Mouse (Mus musculus): ENCODE data around the gene Hk2. TPM values are rescaled to one million over a fixed set of nuclear protein-coding genes. Genes with fewer than 3 reads are reported as not detected.

Hk2 gene
- 1 to 10 TPM; 7.1 to 8.8 TPM for total RNA-seq (2021)

DNA sequence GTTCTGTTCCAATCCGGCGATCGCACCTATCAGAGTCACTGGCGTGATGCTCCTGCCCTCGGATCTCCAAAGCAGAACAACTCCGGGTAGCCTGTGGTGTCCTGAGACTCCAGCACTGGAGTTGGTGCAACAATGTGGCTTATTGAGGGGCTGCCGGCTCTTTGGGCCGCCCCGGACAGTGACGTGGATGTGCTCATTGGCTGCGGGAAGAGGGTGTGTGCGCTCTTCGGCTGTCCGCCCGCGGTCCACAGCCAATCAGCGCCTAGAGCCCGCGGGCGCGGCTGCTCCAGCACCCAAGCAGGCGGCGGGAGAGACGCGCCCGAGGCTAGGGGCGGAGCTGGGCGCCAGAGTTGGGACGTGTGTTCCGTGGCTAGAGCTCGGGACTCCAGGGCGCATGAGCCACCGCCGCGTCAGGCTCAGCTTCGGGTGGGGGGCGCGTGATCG, at the start of gene Hk2:
Gene Hk2, minus strand, starts transcription at position 134 of the 444 bp plus-strand sequence.
- peak; percentile 49 to 60 for DNase-seq (ENCODE audit: extremely low spot score in 1 of 2, low spot score in 1 of 2)

GRCm38 (mm10) chr6:82821758-82822253, 47.6 kb upstream of the Hk2 start:
- DNase-seq (ENCODE audit: extremely low spot score in 1 of 2, low spot score in 1 of 2) = no peak

DNA sequence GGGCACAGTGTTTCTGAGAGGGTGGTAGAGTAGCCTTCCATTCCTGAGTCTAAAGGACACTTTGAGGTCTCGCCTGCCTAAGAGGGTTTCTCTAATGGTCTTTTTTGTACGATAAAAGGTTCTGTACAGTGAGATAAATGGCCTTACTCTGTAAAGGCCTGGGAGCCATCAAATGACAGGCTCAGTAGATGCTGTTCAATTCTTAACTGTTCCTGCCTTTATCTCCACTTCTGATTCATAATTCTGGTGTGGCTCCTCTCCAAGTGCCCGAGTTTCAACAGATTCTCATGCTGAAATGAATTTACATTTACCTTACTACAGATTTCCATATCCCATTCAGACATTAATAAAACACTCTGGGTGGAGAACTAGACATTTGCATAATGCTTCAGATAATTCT, 46.5 kb upstream of the Hk2 start:
- DNase-seq (ENCODE audit: extremely low spot score in 1 of 2, low spot score in 1 of 2) = no peak

DNA sequence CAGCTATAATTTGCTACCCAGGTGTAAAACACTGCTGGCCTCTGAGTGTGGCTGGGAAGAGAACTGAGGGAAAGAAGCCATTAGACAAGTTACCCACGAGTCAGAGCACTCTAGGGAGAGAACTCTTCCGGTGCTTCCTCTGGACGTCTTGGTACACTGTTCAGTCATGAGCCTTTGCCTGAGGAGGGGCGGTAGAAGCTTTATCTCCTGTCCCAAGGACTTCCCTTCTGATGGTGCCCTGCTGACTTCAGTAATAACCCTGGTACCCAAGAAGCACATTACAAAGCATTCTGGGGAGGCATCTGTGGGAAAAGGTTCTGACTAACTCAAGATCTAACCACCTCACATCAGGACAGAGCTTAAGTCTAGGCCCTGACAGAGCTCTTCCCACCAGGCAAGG, 40.6 kb upstream of the Hk2 start:
- no peak for DNase-seq (ENCODE audit: extremely low spot score in 1 of 2, low spot score in 1 of 2)

DNA sequence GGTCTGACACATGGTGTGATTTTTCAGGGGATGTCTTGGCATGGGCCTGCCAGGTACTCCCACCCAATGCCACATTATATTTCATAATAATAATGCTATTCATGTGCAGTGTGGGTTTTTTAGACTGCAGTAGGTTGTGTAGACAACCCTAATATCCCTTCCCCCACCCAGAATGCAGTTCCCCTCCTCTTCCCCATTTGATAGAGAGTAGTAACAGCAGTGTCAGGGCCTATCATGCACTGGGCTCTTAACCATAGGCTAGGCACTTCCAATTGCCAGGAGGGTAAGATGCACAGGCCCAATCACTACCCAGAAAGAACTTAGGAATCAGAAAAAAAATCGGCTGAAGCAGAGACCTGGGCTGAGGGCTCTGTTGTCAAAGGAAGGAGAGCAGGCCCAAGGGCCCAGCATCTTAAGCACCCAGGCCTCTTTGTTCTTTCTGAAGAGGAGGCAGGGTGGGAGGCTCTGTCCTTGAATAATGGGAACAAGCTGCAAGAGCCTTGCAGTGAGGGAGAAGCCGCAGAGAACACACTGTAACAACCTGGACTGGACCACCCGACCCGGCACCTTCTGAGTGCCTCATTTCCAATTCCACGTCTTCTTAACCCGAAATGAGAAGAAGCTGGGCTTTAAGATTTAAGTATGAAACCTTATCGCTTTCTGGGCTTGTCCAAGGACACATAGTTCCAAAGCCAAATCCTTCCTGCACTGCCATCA, 33.9 kb upstream of the Hk2 start:
- DNase-seq (ENCODE audit: extremely low spot score in 1 of 2, low spot score in 1 of 2) = no peak

- DNase-seq (ENCODE audit: extremely low spot score in 1 of 2, low spot score in 1 of 2) = no peak
Observed at GRCm38 (mm10) chr6:82806971-82807370, 32.7 kb upstream of the Hk2 start.

DNA sequence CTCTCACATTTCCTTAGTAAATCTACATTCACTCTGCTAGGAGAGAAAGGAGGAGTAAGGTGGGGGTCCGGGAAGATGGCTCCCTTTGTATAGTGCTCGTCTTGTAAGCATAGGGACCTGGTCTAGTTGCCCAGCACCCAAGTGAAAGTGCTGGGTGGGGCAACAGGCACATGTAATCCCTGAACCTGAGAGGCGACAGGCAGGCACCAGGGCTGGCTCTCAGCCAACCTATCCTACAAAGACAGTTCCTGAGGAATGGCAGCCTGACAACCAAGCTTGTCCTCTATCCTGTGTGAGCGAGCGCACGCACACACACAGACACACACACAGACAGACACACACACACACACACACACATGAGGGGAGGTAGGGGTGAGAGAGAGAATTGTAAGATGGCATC, 32.2 kb upstream of the Hk2 start:
- no peak for DNase-seq (ENCODE audit: extremely low spot score in 1 of 2, low spot score in 1 of 2)

GRCm38 (mm10) chr6:82805894-82806293, 31.6 kb upstream of the Hk2 start:
- no peak for DNase-seq (ENCODE audit: extremely low spot score in 1 of 2, low spot score in 1 of 2)

DNA sequence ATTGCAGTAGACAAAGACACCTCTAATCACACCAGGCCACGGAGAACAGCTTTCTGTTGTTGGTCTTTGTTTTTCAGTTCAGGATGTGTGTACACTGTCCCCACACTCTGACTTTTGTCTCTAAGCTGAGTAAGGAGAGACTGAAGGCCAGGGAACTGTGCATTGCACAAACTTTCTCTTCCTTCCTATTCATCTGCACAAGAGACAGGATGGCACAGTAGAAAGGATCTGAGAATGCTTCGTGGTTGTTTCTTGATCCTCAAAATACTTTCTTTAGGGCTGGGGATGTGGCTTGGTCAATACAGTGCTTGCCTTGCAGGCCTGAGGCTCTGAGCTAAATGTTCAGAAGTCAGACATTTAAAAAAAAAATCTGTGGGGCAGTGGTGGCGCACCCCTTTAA, 30.7 kb upstream of the Hk2 start:
- no peak for DNase-seq (ENCODE audit: extremely low spot score in 1 of 2, low spot score in 1 of 2)

- no peak for DNase-seq (ENCODE audit: extremely low spot score in 1 of 2, low spot score in 1 of 2)
Observed at GRCm38 (mm10) chr6:82798202-82798737, 24.0 kb upstream of the Hk2 start.

- DNase-seq (ENCODE audit: extremely low spot score in 1 of 2, low spot score in 1 of 2) = no peak
Observed at GRCm38 (mm10) chr6:82797300-82797839, 23.1 kb upstream of the Hk2 start.

DNA sequence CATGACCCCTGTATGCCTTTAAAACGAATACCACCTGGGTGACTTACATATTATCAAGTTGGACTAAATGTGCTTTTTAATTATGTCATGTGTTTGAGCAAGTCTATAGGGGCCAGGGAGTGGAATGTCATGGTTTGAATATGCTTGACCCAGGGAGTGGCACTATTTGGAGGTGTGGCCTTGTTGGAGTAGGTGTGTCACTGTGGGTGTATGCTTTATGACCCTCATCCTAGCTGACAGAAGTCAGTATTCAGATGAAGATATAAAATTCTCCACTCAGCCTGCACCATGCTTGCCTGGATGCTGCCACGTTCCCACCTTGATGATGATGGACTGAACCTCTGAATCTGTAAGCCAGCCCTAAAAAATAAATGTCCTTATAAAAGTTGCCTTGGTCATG, 16.6 kb upstream of the Hk2 start:
- DNase-seq (ENCODE audit: extremely low spot score in 1 of 2, low spot score in 1 of 2) = no peak

DNA sequence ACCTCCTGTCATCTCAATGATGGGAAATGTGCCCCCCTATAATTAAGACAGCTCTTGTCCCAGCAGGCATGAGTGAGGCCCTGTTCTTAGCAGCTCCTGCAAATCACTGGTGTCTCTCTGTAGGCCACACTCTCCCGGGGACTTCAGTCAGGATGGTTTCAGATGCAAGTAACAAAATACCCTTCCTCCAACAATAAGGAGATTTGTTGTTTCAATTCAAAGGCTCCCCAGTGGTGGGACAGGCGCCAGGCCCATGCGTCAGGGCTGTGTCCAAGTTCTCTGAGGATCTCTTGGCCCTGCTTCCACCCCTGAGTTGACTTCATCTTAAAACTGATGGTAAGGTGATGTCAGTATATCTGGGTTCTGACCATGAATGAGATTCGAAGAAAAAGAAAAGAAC, 9.7 kb upstream of the Hk2 start:
- no peak for DNase-seq (ENCODE audit: extremely low spot score in 1 of 2, low spot score in 1 of 2)

DNA sequence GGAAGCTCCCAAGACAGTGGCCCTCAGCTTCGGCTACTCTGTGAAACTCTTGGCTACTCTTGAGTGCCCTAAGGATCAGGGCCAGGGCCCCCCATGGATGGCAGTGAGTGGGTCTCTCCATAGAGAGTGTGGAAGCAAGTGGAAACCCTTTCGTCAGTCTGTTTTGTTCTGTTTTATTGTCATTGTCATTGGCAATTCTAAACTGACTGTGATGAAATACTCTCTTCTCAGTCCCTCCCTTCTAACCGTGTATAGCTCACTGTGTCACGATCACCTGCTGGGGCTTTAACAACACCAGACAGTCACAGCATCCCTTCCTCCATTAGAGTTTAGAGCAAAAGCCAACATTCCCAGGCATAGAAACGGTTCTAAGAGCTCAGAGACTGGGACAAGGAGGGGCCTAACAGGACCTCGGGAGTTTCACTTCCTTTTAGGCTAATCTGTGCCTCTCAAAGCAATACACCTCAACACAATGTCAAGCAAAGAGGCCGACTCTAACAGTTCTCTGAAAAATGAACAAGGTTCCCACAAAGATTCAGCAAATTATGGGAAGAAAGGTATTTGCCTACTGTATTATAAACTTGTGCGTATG, 6.6 kb upstream of the Hk2 start:
- DNase-seq (ENCODE audit: extremely low spot score in 1 of 2, low spot score in 1 of 2) = no peak

DNA sequence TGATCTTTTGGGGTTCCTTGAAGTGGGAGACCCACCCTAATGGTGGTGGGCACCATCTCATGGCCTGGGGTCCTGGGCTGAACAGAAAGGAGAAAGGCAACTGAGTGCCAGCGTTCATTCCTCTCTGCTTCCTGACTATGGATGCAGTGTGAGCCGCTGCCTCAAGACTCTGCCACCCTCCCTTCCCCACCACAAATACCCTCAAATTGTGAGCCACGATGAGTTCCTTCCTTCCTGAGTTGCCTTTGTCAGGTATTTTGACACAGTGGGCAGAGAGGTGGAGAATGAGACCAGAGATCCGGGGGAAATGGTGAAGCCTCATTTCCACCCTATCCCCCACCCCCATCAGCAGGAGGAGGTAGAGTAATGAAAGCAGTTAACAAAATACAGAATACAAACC, 6.1 kb upstream of the Hk2 start:
- no peak for DNase-seq (ENCODE audit: extremely low spot score in 1 of 2, low spot score in 1 of 2)

- no peak for DNase-seq (ENCODE audit: extremely low spot score in 1 of 2, low spot score in 1 of 2)
Observed at GRCm38 (mm10) chr6:82777124-82777654, 2.9 kb upstream of the Hk2 start.

DNA sequence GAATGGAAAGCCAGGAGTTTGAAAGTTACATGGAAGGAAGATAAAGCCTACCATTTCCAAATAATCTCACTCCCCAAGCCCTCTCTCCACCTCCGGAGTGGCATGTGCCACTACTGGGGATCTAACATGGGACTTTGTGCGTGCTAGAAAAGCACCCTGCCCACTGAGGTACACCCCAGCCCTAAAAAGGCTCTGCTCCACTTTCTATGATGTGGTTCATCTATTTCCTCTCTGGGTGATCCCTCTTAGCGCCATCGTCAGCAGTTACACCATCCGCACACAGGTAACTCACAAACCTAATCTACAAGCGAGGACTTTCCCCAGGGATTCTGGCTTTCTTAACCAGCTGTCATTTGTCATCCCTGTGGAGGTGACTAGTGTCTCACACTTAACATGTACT, 1.1 kb upstream of the Hk2 start:
- no peak for DNase-seq (ENCODE audit: extremely low spot score in 1 of 2, low spot score in 1 of 2)

- no peak for DNase-seq (ENCODE audit: extremely low spot score in 1 of 2, low spot score in 1 of 2)
Observed at GRCm38 (mm10) chr6:82773261-82774131, 758 bp downstream of the Hk2 start.

DNA sequence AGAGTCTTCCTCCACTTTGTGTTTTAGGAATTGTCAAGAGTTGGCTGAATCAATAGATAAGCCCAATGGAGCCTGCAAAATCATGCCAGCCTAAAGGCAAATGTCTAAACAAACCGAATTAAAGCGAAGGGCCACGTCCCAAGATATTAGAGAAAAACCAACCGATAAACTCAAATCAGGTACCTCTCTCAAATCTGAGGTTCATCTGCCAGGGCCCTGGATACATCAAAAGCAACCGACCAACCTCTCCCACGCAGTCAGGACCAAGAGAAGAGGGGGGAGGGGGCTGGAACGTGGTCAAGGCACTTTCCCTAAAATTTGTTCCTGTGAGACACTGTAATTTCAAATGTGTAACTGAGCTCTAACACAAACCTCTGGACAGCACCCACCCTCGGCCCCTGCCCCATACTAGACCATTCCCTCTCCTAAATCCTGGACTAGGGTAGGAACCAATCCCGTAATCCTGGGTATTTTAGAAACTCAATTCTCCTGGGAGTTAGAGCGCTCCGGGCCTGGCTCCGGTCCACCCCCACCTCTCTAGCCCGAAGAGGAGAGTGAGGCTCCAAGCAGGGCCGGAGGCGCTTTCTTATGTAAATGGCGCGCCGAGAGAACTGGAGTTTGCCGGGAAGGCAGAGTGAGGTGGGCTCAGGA, 1.7 kb downstream of the Hk2 start:
- DNase-seq (ENCODE audit: extremely low spot score in 1 of 2, low spot score in 1 of 2) = no peak

DNA sequence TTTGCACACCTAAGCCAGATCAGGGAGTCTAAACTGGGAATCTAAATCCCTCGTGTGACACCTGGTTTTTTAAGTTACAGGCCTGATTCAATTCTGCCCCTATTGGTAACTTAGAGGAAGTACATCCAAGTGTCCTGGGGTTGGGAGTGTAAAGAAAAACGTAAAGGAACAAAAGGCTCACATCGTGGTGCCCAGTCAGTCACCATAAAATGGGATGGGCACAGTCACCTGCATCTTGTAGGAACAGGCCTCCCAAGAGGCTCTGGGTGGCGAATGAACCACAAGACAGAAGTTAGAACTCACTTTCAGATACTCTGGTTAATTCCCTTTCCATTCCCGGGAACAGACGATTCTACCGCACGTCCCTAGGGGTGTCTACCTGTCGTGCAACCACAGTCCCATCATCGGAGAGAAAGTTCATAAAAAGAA, 2.3 kb downstream of the Hk2 start:
- DNase-seq (ENCODE audit: extremely low spot score in 1 of 2, low spot score in 1 of 2) = no peak

Data from layer of hippocampus, postnatal 25 days (tissue).